Mouse (Mus musculus): ENCODE results near the gene Tekt5. TPM values are rescaled to one million over a fixed set of nuclear protein-coding genes. Genes with fewer than 3 reads are reported as not detected.

Gene Tekt5
- polyA plus RNA-seq, 1 experiment from 2014 or later: 20.9 TPM

DNA sequence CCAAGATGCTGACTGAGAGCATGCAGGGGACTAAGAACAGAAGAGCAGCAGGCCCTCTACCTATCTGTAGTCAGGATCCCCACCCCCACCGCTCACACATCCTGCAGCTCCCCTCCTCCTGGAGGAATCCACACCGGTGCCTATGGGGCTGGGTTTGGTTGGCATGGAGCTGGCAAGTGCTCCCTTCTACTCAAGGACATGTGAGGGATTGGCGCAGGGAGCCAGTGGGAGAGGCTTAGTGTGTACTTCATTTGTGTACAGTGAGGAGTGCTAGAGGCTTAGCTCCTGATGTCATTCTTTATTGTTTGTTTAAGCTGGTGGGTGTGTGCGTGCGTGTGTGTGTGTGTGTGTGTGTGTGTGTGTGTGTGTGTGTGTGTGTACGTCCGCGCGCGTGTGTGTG lies 45.4 kb downstream of the Tekt5 start:
- Histone ChIP-seq H3K9ac (replicated peaks; ENCODE audit: low read depth, low read length) (no peak overlapping the region), H3K4me3 (ENCODE audit: low read depth, low read length) (no peak overlapping the region), H3K4me2 (ENCODE audit: low read depth, low read length) (no peak overlapping the region), H3K4me1 (ENCODE audit: control insufficient read depth, insufficient read depth, low read length) (no peaks in the 10 kb centered on the region), H3K36me3 (ENCODE audit: control insufficient read depth, insufficient read depth, low read length) (no peaks in the 10 kb centered on the region), H3K27ac (ENCODE audit: low read depth, low read length) (no peak overlapping the region), H3K27me3 (ENCODE audit: control insufficient read depth, insufficient read depth, low read length) (no peaks in the 10 kb centered on the region), H3K9me3 (ENCODE audit: control insufficient read depth, low read length) (no peaks in the 10 kb centered on the region)
- WGBS: 84% methylated on average over 10 of the region's 10 CpGs
- ATAC-seq (ENCODE audit: low read depth): no peak

DNA sequence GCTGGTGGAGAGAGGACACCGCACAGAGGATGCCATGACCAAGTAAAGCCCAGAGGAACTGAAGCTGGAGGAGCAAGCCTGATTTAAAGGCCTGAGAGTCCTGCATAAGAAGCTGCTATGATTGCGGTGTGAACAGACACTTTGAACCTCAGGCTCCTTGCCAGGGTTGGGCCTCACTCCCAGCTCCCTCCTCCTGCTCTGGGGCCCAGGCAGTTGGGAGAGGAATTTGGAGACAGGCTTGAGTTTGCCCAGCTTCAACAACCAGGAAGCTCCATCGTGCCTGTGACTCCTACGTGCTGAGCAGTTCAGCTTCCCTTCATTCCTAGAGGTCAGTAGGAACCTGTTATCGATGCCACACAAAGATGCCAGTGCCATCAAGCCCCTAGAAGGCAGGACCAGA lies 45.9 kb downstream of the Tekt5 start:
- no peak for ATAC-seq (ENCODE audit: low read depth)
- no peaks in the 10 kb centered on the region for H3K9me3 ChIP-seq (ENCODE audit: control insufficient read depth, low read length)

DNA sequence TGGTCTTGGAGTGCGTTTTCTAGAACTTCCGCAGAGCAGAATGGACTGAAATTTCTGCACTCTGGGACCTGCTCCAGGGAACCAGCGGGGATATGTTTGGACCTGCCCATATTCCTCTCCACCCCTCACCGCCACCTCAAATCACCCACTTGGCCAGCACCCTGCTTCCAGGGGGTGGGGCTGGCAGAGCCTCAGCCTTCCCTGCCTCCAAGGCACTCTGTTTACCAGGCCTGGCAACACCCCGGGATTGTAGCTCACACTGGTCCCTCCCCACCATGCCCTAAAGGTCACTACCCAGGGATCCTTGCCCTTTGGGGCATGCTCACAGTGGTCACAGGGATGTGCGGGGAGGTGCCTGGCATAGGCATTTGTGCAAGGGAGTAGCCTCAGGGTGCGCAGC lies 47.7 kb downstream of the Tekt5 start:
- no peaks in the 10 kb centered on the region for H3K4me1 ChIP-seq (ENCODE audit: control insufficient read depth, insufficient read depth, low read length)
- no peak; the same call in 1 of the 2 replicates for ATAC-seq (ENCODE audit: low read depth)
- WGBS: 89% methylated on average over 7 of the region's 7 CpGs

More for the DNA sequence above, 45.9 kb downstream of the Tekt5 start:
- WGBS: 74% methylated on average over 5 of the region's 5 CpGs
- H3K4me1 ChIP-seq (ENCODE audit: control insufficient read depth, insufficient read depth, low read length): no peaks in the 10 kb centered on the region
- no peak overlapping the region for H3K4me3 ChIP-seq (ENCODE audit: low read depth, low read length)
- no peaks in the 10 kb centered on the region for H3K36me3 ChIP-seq (ENCODE audit: control insufficient read depth, insufficient read depth, low read length)
- H3K9ac ChIP-seq (replicated peaks; ENCODE audit: low read depth, low read length): no peak overlapping the region
- no peak overlapping the region for H3K27ac ChIP-seq (ENCODE audit: low read depth, low read length)
- no peaks in the 10 kb centered on the region for H3K27me3 ChIP-seq (ENCODE audit: control insufficient read depth, insufficient read depth, low read length)
- no peak overlapping the region for H3K4me2 ChIP-seq (ENCODE audit: low read depth, low read length)

DNA sequence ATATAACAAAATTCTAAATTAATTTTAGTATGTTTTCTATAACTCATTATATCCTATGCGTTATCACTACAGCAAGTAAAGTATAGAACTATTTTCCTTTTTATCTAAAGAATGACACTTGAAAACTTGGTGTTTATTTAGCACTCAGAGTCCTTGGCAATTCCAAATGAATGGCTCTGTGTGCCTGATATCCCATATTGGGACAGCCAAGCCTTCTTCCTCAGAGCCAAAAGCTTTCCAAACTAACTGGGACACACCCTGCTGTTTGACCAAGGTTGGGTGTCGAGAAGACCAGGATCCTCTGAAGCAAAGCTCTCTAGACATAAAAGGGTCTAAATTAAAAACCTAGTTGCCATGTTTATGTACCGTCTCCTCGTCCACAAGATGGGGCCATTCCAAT lies 54.2 kb downstream of the Tekt5 start:
- Histone ChIP-seq H3K9ac (replicated peaks; ENCODE audit: low read depth, low read length) (no peak overlapping the region), H3K36me3 (ENCODE audit: control insufficient read depth, insufficient read depth, low read length) (no peaks in the 10 kb centered on the region), H3K27ac (ENCODE audit: low read depth, low read length) (no peak overlapping the region), H3K4me2 (ENCODE audit: low read depth, low read length) (no peak overlapping the region), H3K27me3 (ENCODE audit: control insufficient read depth, insufficient read depth, low read length) (no peaks in the 10 kb centered on the region), H3K9me3 (ENCODE audit: control insufficient read depth, low read length) (no peaks in the 10 kb centered on the region), H3K4me1 (ENCODE audit: control insufficient read depth, insufficient read depth, low read length) (no peaks in the 10 kb centered on the region), H3K4me3 (ENCODE audit: low read depth, low read length) (no peak overlapping the region)
- ATAC-seq (ENCODE audit: low read depth): no peak
- WGBS: 79% methylated on average over 4 of the region's 4 CpGs

More for the DNA sequence above, 47.7 kb downstream of the Tekt5 start:
- H3K4me2 ChIP-seq (ENCODE audit: low read depth, low read length): no peak overlapping the region
- H3K9me3 ChIP-seq (ENCODE audit: control insufficient read depth, low read length): no peaks in the 10 kb centered on the region
- no peak overlapping the region for H3K4me3 ChIP-seq (ENCODE audit: low read depth, low read length)
- H3K27me3 ChIP-seq (ENCODE audit: control insufficient read depth, insufficient read depth, low read length): no peaks in the 10 kb centered on the region
- no peak overlapping the region for H3K9ac ChIP-seq (replicated peaks; ENCODE audit: low read depth, low read length)
- no peak overlapping the region for H3K27ac ChIP-seq (ENCODE audit: low read depth, low read length)
- no peaks in the 10 kb centered on the region for H3K36me3 ChIP-seq (ENCODE audit: control insufficient read depth, insufficient read depth, low read length)

DNA sequence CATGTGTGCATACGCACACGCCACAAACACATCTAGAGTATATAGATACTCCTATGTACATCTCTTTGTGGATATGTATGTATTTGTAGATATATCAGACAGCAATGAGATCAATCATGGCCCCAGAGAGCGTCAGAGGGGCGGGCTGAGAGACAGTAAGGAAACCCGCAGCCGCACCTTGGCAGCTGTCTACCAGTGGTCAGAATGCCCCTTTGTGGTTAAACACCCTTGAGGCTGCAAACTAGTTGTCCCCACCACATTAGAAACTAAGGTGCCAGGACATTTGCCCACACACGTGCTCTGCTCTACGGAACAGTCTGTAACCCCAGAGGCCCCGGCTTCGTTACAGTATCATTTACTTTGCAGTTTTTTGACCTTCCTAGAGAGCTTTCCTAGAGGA lies 55.4 kb downstream of the Tekt5 start:
- 92% methylated on average over 10 of the region's 10 CpGs for WGBS
- Histone ChIP-seq H3K27ac (ENCODE audit: low read depth, low read length) (no peak overlapping the region), H3K9me3 (ENCODE audit: control insufficient read depth, low read length) (no peaks in the 10 kb centered on the region), H3K9ac (replicated peaks; ENCODE audit: low read depth, low read length) (no peak overlapping the region), H3K36me3 (ENCODE audit: control insufficient read depth, insufficient read depth, low read length) (no peaks in the 10 kb centered on the region), H3K4me1 (ENCODE audit: control insufficient read depth, insufficient read depth, low read length) (no peaks in the 10 kb centered on the region), H3K4me2 (ENCODE audit: low read depth, low read length) (no peak overlapping the region), H3K27me3 (ENCODE audit: control insufficient read depth, insufficient read depth, low read length) (no peaks in the 10 kb centered on the region), H3K4me3 (ENCODE audit: low read depth, low read length) (no peak overlapping the region)
- ATAC-seq (ENCODE audit: low read depth): no peak

DNA sequence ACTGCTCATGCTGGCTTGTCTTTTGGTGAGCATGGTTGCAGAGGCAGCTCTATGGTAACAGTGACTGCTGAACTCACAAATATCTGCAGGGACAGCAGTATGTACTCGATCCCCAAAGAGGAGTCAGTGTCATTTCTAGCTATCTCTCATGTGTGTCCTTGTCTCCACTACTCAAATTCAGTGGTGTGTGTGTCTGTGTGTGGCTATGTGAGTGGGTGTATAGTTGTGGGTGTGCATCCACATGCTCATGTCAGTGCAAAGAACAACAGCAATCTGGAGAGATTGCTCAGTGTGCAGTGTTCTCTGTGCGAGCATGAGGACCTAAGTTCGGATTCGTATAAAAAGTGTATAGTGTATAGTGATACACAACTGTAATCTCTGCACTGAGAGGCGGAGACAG lies 56.7 kb downstream of the Tekt5 start:
- Histone ChIP-seq H3K4me1 (ENCODE audit: control insufficient read depth, insufficient read depth, low read length) (no peaks in the 10 kb centered on the region), H3K4me2 (ENCODE audit: low read depth, low read length) (no peak overlapping the region), H3K9ac (replicated peaks; ENCODE audit: low read depth, low read length) (no peak overlapping the region), H3K27ac (ENCODE audit: low read depth, low read length) (no peak overlapping the region), H3K27me3 (ENCODE audit: control insufficient read depth, insufficient read depth, low read length) (no peaks in the 10 kb centered on the region), H3K4me3 (ENCODE audit: low read depth, low read length) (no peak overlapping the region), H3K9me3 (ENCODE audit: control insufficient read depth, low read length) (no peaks in the 10 kb centered on the region), H3K36me3 (ENCODE audit: control insufficient read depth, insufficient read depth, low read length) (no peaks in the 10 kb centered on the region)
- WGBS: 94% methylated on average over 5 of the region's 5 CpGs
- ATAC-seq (ENCODE audit: low read depth): no peak

DNA sequence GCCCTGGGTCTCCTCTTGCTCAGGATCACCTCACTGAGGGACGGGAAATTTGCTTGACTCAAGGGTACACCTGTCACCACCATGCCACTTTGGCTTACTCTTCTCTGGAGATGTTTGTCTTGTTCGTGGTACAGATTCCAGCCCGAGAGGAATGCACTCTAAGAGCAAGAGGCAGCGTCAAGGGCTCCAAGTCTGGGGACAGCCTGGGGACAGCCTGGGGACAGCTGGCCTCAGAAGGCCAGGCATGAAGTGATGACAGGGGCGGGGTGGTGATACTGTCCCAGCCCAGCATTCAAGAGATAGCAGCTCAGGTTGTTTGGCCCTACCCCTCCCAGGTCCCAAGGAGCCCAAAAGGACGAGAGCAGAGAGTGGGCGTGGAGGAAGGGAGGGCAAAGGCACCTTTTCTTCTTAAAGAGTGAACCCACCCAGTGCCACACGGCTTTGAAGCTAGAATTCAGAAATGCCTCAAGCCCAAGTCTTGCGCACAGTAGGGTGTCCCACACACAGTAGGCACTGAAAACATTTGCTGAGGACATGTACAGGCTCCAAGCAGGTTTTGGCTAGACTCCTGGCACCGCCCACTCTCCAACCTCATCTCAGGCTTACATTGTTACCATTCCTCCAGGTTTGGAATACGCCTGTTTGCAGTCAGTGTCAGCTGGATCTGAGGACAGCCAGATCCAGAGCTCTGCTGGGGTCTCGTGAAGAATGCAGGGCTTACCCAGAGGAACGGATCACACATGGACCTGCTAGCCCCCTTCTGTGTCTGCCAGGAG lies 57.7 kb downstream of the Tekt5 start:
- no peaks in the 10 kb centered on the region for H3K36me3 ChIP-seq (ENCODE audit: control insufficient read depth, insufficient read depth, low read length)

DNA sequence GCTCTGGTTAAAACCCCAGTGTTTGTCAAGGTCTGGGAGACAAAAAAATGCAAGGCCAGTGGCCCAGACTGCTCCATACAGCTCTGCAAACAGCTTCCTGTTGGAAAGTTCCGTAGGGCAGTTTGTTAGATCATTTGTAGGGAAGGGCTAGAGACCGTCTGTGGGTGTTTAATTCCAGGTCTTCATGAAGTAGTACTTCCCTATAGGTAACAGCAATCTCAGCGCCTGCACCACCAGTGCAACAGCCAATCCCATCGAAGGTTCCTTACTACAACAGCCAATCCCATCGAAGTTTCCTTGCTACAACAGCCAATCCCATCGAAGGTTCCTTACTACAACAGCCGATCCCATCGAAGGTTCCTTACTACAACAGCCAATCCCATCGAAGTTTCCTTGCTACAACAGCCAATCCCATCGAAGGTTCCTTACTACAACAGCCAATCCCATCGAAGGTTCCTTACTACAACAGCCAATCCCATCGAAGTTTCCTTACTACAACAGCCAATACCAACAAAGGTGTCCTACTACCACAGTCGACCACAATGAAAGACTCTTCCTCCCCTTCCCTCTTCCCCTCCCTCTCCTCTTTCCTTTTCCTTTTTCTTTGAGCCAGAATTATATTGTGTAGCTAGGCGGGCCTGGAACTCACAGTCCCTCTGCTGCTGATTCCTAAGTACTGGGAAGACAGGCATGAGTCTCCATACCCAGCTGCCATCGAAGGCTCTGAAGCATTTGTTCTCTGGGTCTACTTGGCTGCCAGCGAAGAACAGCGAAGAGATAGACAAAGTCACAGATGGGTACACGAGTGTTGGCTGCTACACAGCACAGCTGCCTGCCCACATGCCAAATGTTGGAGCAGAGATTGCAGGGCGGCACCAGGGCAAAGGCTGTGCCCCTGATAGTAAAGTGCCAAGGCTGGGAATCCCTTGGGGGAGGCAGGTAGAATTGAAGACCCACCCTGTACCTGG lies 58.6 kb downstream of the Tekt5 start:
- no peaks in the 10 kb centered on the region for H3K4me1 ChIP-seq (ENCODE audit: control insufficient read depth, insufficient read depth, low read length)
- H3K4me2 ChIP-seq (ENCODE audit: low read depth, low read length): no peak overlapping the region
- no peak overlapping the region for H3K27ac ChIP-seq (ENCODE audit: low read depth, low read length)
- ATAC-seq (ENCODE audit: low read depth): no peak
- WGBS: 94% methylated on average over 19 of the region's 19 CpGs
- no peaks in the 10 kb centered on the region for H3K36me3 ChIP-seq (ENCODE audit: control insufficient read depth, insufficient read depth, low read length)
- H3K9ac ChIP-seq (replicated peaks; ENCODE audit: low read depth, low read length): no peak overlapping the region
- H3K27me3 ChIP-seq (ENCODE audit: control insufficient read depth, insufficient read depth, low read length): no peaks in the 10 kb centered on the region
- H3K4me3 ChIP-seq (ENCODE audit: low read depth, low read length): no peak overlapping the region
- H3K9me3 ChIP-seq (ENCODE audit: control insufficient read depth, low read length): no peaks in the 10 kb centered on the region

More for the DNA sequence above, 57.7 kb downstream of the Tekt5 start:
- Histone ChIP-seq H3K9ac (replicated peaks; ENCODE audit: low read depth, low read length) (no peak overlapping the region), H3K4me1 (ENCODE audit: control insufficient read depth, insufficient read depth, low read length) (no peaks in the 10 kb centered on the region), H3K27ac (ENCODE audit: low read depth, low read length) (no peak overlapping the region), H3K27me3 (ENCODE audit: control insufficient read depth, insufficient read depth, low read length) (no peaks in the 10 kb centered on the region), H3K4me2 (ENCODE audit: low read depth, low read length) (no peak overlapping the region), H3K9me3 (ENCODE audit: control insufficient read depth, low read length) (no peaks in the 10 kb centered on the region), H3K4me3 (ENCODE audit: low read depth, low read length) (no peak overlapping the region)
- 87% methylated on average over 13 of the region's 13 CpGs for WGBS
- ATAC-seq (ENCODE audit: low read depth): no peak

DNA sequence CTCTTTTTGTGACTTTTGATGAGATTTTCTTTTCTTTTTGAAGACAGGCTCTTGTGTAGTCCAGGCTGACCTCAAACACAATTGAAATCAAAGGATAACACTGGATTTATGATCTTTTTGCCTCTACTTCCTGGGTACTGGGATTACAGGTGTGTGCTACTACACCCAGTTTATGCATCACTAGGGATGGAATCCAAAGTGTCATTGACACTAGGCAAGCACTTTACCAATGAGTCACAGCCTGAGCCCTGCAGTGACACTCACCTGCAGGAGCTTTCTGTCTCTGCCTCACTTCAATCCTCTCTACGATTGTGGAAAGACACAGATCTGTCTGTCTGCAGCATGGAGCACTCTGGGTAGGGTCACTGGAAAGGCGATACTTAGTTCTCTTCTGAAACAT lies 59.3 kb downstream of the Tekt5 start:
- Histone ChIP-seq H3K36me3 (ENCODE audit: control insufficient read depth, insufficient read depth, low read length) (no peaks in the 10 kb centered on the region), H3K4me2 (ENCODE audit: low read depth, low read length) (no peak overlapping the region), H3K9ac (replicated peaks; ENCODE audit: low read depth, low read length) (no peak overlapping the region), H3K27me3 (ENCODE audit: control insufficient read depth, insufficient read depth, low read length) (no peaks in the 10 kb centered on the region), H3K27ac (ENCODE audit: low read depth, low read length) (no peak overlapping the region), H3K4me1 (ENCODE audit: control insufficient read depth, insufficient read depth, low read length) (no peaks in the 10 kb centered on the region), H3K9me3 (ENCODE audit: control insufficient read depth, low read length) (no peaks in the 10 kb centered on the region), H3K4me3 (ENCODE audit: low read depth, low read length) (no peak overlapping the region)
- WGBS: 92% methylated on average over 2 of the region's 2 CpGs
- no peak for ATAC-seq (ENCODE audit: low read depth)
